Mouse (Mus musculus): ENCODE data around the gene Pla2g12a.

Gene Pla2g12a

DNA sequence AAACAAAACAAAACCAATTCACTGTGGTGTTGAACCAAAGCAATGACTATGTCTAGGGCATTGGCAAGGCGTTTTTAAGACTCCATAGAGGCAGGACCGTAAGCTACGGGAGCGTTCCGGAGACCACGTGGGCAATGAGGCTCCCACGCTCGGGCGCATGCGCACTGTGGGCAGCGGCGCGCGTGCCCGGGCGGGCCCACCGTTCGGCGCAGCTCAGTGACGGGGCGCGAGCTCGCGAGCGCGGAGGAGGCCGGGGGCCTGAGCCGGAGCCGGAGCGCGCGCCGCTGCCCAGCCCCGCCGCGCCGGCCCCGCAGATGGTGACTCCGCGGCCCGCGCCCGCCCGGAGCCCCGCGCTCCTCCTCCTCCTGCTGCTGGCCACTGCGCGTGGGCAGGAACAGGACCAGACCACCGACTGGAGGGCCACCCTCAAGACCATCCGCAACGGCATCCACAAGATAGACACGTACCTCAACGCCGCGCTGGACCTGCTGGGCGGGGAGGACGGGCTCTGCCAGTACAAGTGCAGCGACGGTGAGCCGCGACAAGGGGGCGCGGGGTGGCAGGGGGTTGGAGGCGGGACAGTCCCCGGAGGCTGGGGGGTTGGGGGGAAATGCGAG is at the start of gene Pla2g12a:
Gene Pla2g12a, plus strand, starts transcription at position 202 of the 617 bp plus-strand sequence.
- peak; percentile 69 to 90 for DNase-seq (ENCODE audit: low spot score in 2 of 2)

- peak in 1 of 2 experiments; percentile 15 for DNase-seq (ENCODE audit: low spot score in 2 of 2)
Measured at GRCm38 (mm10) chr3:129830626-129831025, 47.8 kb upstream of the Pla2g12a start.

DNA sequence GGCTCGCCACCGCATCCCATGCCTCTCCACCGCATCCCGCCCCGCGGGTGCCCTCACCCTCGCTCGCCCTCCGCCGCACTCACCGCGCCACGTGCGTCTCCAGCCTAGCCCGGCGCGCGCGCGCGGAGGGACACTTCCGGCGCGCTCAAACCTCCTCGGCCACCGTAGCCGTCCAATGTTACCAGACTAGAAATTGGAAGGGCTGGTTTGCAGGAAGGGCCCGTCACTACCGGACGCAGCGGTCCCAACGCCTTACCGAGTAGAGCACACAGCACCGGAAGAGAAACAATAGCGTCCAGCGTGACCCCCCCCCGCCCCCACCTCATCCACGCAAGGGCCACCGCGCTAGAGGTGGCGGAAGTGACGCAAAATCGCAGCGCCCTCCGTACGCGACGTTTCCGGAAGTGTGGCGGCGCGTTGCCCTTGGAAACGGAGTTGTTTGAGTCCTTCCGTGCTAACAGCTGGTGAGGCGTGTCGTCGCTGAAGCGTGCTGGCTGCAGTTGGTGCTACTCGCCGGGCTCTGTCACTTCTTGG is 47.3 kb upstream of the Pla2g12a start, which contains the start of gene Gar1:
Gene Gar1, minus strand, starts transcription at position 362 of the 534 bp plus-strand sequence.
- DNase-seq (ENCODE audit: low spot score in 2 of 2), result peak; percentile 87 to 95

GRCm38 (mm10) chr3:129835388-129835934 is 42.9 kb upstream of the Pla2g12a start, which contains the start of gene Cfi:
Gene Cfi (plus strand): TSS chr3:129835884.
- no peak for DNase-seq (ENCODE audit: low spot score in 2 of 2)

GRCm38 (mm10) chr3:129836051-129836697 is 42.2 kb upstream of the Pla2g12a start:
- no peak for DNase-seq (ENCODE audit: low spot score in 2 of 2)

DNA sequence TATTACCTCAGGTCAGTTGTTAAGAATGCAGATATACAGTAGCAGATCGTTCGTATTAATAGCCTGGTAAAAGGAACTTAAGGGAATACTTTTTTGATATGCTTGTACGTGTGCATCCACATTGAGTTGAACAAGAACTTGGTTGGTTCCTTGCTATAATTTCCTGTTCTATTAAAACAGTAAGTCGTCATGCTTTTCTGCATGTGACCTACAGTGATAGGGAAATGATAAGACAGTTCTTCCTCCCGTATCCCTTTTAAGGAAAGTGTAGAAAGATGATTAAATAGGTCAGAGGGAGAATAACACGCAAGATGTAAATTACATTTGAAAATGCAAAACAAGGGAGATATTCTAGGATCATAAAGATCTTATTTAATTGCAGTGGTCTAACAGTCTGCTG is 41.4 kb upstream of the Pla2g12a start:
- DNase-seq (ENCODE audit: low spot score in 2 of 2), result no peak

GRCm38 (mm10) chr3:129838017-129838416 is 40.4 kb upstream of the Pla2g12a start:
- DNase-seq (ENCODE audit: low spot score in 2 of 2), result no peak

- no peak for DNase-seq (ENCODE audit: low spot score in 2 of 2)
Measured at GRCm38 (mm10) chr3:129845868-129846267, 32.5 kb upstream of the Pla2g12a start.

- DNase-seq (ENCODE audit: low spot score in 2 of 2), result no peak
Measured at GRCm38 (mm10) chr3:129846846-129847245, 31.6 kb upstream of the Pla2g12a start.

DNA sequence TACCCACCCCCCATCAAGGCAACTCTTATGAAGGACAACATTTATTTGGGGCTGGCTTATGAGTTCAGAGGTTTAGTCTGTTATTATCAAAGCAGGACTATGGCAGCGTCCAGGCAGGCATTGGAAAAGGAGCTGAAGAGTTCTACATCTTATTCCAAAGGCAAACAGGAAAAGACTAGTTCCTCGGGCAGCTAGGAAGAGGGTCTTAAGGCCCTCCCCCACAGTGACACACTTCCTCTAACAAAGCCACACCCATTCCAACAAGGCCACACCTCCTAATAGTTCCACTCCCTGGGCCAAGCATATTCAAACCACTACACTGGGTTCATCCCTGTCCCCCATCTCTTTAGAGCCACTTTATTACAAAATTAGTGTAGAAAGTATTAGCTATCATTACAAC is 15.8 kb upstream of the Pla2g12a start:
- no peak for DNase-seq (ENCODE audit: low spot score in 2 of 2)

- DNase-seq (ENCODE audit: low spot score in 2 of 2), result peak in 1 of 2 experiments; percentile 9
Measured at GRCm38 (mm10) chr3:129863698-129864097, 14.7 kb upstream of the Pla2g12a start.

DNA sequence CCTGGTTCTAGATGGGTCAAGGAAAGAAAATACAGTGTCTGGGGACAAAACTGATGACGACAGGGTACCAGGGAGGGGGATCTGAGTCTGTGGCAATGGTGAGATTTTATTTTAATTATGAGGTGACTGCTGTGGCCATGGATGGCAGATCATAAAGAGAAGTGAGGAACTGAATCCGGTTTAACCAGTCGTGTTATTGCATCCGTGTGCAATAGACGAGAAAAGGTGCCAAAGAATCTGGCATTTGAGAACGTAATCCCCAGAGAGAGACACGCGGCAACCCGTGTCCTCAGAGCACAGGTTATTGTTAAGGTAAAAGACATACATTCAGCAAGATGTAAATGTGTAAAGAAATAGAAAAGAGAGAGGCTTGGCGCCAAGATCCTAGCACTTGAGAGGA is 1.1 kb upstream of the Pla2g12a start:
- no peak for DNase-seq (ENCODE audit: low spot score in 2 of 2)

- no peak for DNase-seq (ENCODE audit: low spot score in 2 of 2)
Measured at GRCm38 (mm10) chr3:129879131-129879757, 838 bp downstream of the Pla2g12a start.

GRCm38 (mm10) chr3:129879913-129880312 is 1.5 kb downstream of the Pla2g12a start:
- no peak for DNase-seq (ENCODE audit: low spot score in 2 of 2)

DNA sequence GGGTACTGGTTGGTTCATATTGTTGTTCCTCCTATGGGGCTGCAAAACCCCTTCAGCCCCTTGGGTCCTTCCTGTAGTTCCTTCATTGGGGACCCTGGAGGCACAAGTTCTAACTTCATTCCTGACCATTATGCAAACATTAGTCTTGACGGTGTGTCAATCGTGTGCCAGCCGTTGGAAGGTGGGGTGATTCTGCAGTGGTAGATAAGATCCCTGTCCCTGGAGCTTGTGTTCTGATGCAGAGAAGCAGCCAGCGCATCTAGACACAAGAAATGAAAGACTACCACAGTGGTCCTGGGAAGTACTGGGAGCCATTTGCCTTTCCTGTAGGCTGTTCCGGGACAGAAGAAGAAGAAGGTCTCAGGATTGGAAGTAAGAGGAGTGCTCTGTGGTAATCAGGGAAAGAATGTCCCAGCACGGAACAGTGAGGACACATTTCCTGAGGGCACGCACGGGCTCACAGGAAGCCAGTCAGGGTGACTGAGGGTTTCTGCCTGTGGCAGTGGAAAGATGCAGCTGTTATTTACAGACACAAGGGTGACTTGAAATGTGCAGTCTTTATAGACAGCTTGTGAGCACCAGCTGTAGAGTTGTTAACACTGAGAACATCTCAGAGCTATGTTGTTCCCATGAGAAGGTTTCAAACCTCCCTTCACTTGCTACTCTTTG is 2.7 kb downstream of the Pla2g12a start:
- DNase-seq (ENCODE audit: low spot score in 2 of 2), result no peak

DNA sequence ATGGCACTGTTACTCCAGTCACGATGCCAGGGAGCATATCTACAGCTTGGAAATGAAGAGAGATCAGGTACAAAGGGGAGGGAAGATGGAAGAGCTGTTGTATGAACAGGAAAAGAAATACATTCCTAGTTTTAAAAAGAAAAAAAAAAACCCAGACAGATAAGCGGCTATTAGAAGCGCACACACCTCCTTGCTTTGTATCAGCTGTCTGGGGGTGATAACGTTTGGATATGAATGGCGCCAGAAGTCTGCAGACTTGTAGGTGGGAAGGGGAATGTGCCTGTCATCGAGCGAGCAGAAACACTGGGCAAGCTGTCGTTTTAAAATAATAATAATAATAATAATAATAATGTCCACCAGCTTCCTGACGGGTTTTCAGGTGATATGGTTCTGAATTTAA is 7.2 kb downstream of the Pla2g12a start:
- no peak for DNase-seq (ENCODE audit: low spot score in 2 of 2)

- DNase-seq (ENCODE audit: low spot score in 2 of 2), result no peak
Measured at GRCm38 (mm10) chr3:129886430-129886829, 8.0 kb downstream of the Pla2g12a start.

GRCm38 (mm10) chr3:129887779-129888517 is 9.5 kb downstream of the Pla2g12a start:
- DNase-seq (ENCODE audit: low spot score in 2 of 2), result no peak

- no peak for DNase-seq (ENCODE audit: low spot score in 2 of 2)
Measured at GRCm38 (mm10) chr3:129892003-129892402, 13.6 kb downstream of the Pla2g12a start.

GRCm38 (mm10) chr3:129893143-129893542 is 14.7 kb downstream of the Pla2g12a start:
- DNase-seq (ENCODE audit: low spot score in 2 of 2), result no peak

GRCm38 (mm10) chr3:129896591-129896990 is 18.2 kb downstream of the Pla2g12a start:
- DNase-seq (ENCODE audit: low spot score in 2 of 2), result no peak

Measured in frontal cortex, postnatal 25 days (tissue).